ENCODE assay signal across 14 mouse cellular contexts in genomic region chr13:34312346-34313002, GRCm38 (mm10). TPM values are rescaled to one million over a fixed set of nuclear protein-coding genes. Genes with fewer than 3 reads are reported as not detected.
DNase-seq lines count a peak whose midpoint lies in the region; ATAC-seq and TF ChIP-seq lines count a peak whose summit lies in the region.
"Had no signal": no experiment of that assay in that cellular context is flagged by ENCODE, and none has a peak within 500 bp of the region (broad histone marks: within the 10 kb centered on the region; RNA-seq: fewer than 3 reads in every experiment).

No protein-coding gene starts in this region.

- TF ChIP-seq CTCF in stomach, postnatal 0 days (IDR thresholded peaks at IDR 0.05; ENCODE audit: low read depth): no peak

- H3K36me3 ChIP-seq in stomach, embryonic 15.5 days: no peaks in the 10 kb centered on the region
- no peaks in the 10 kb centered on the region for H3K36me3 ChIP-seq in stomach, postnatal 0 days (ENCODE audit: control insufficient read depth, insufficient read depth, low read length)
- peaks cover 89% of the 10 kb centered on the region for H3K36me3 ChIP-seq in erythroblast, embryonic 14.5 days (ENCODE audit: control insufficient read depth)
- H3K36me3 ChIP-seq in liver, embryonic 11.5 days (ENCODE audit: control insufficient read depth, insufficient read depth, low read length): no peaks in the 10 kb centered on the region
- H3K36me3 ChIP-seq: midbrain, embryonic 13.5 days had no signal

- H3K4me2 ChIP-seq in stomach, embryonic 15.5 days: no peak overlapping the region
- no peak overlapping the region for H3K4me2 ChIP-seq in stomach, postnatal 0 days (replicated peaks; ENCODE audit: low read depth)
- H3K4me2 ChIP-seq in liver, embryonic 11.5 days: peak overlapping the region; percentile 36
- H3K4me2 ChIP-seq: midbrain, embryonic 13.5 days had no signal

- H3K27me3 ChIP-seq in stomach, embryonic 15.5 days (replicated peaks): no peaks in the 10 kb centered on the region
- H3K27me3 ChIP-seq in stomach, postnatal 0 days (ENCODE audit: control insufficient read depth, insufficient read depth, low read length): no peaks in the 10 kb centered on the region
- no peaks in the 10 kb centered on the region for H3K27me3 ChIP-seq in erythroblast, embryonic 14.5 days (ENCODE audit: control insufficient read depth)
- no peaks in the 10 kb centered on the region for H3K27me3 ChIP-seq in liver, embryonic 11.5 days (replicated peaks; ENCODE audit: control insufficient read depth, insufficient read depth, low read length)
- H3K27me3 ChIP-seq: CH12.LX; midbrain, embryonic 13.5 days had no signal

- no peak overlapping the region for H3K9ac ChIP-seq in stomach, embryonic 15.5 days
- no peak overlapping the region for H3K9ac ChIP-seq in stomach, postnatal 0 days (ENCODE audit: low read length)
- no peak overlapping the region for H3K9ac ChIP-seq in liver, embryonic 11.5 days (ENCODE audit: low read depth, low read length)
- H3K9ac ChIP-seq: midbrain, embryonic 13.5 days had no signal

- ATAC-seq in stomach, embryonic 15.5 days (ENCODE audit: insufficient read depth, low FRiP score, low read depth): peak; percentile 88; the same call in 1 of the 2 replicates
- ATAC-seq in stomach, postnatal 0 days (ENCODE audit: low FRiP score, low TSS enrichment): no peak
- peak; percentile 96 for ATAC-seq in liver, embryonic 11.5 days (replicated peaks; ENCODE audit: low FRiP score)
- ATAC-seq: midbrain, embryonic 13.5 days had no signal

- no peak for TF ChIP-seq EP300 in stomach, postnatal 0 days (optimal IDR thresholded peaks at IDR 0.05)

- H3K9me3 ChIP-seq in stomach, embryonic 15.5 days: no peaks in the 10 kb centered on the region
- no peaks in the 10 kb centered on the region for H3K9me3 ChIP-seq in stomach, postnatal 0 days (ENCODE audit: control insufficient read depth, low read length)
- H3K9me3 ChIP-seq in erythroblast, embryonic 14.5 days (ENCODE audit: control insufficient read depth, low read length): no peaks in the 10 kb centered on the region
- H3K9me3 ChIP-seq in liver, embryonic 11.5 days (ENCODE audit: control insufficient read depth, low read length): no peaks in the 10 kb centered on the region
- H3K9me3 ChIP-seq: hindbrain, embryonic 10.5 days; midbrain, embryonic 13.5 days had no signal

- no peak overlapping the region for H3K27ac ChIP-seq in stomach, embryonic 15.5 days
- H3K27ac ChIP-seq in stomach, postnatal 0 days (replicated peaks): no peak overlapping the region
- H3K27ac ChIP-seq in liver, embryonic 11.5 days (ENCODE audit: low read depth, low read length): peak overlapping the region; percentile 92
- H3K27ac ChIP-seq: hindbrain, embryonic 10.5 days; midbrain, embryonic 13.5 days had no signal

- no peak for DNase-seq in stomach, postnatal 0 days (ENCODE audit: low spot score)
- DNase-seq in liver, embryonic 11.5 days (ENCODE audit: low spot score): no peak
- DNase-seq in adipocyte (ENCODE audit: low spot score): no peak
- no peak for DNase-seq in kidney, postnatal 14 days
- no peak for DNase-seq in kidney, adult 11 months
- DNase-seq: adrenal gland, postnatal 10 days; cerebellum, adult 11 months; kidney, postnatal 36 days; thymus, postnatal 36 days had no signal

- H3K4me3 ChIP-seq in stomach, embryonic 15.5 days (replicated peaks): no peak overlapping the region
- H3K4me3 ChIP-seq in stomach, postnatal 0 days (ENCODE audit: low read depth, low read length): no peak overlapping the region
- peak overlapping the region; percentile 32 for H3K4me3 ChIP-seq in erythroblast, embryonic 14.5 days (replicated peaks)
- no peak overlapping the region for H3K4me3 ChIP-seq in liver, embryonic 11.5 days (ENCODE audit: low read depth, low read length)
- H3K4me3 ChIP-seq: hindbrain, embryonic 10.5 days; midbrain, embryonic 13.5 days had no signal

- H3K4me1 ChIP-seq in stomach, embryonic 15.5 days: no peaks in the 10 kb centered on the region
- no peaks in the 10 kb centered on the region for H3K4me1 ChIP-seq in stomach, postnatal 0 days (replicated peaks; ENCODE audit: control insufficient read depth, insufficient read depth)
- peaks cover 96% of the 10 kb centered on the region for H3K4me1 ChIP-seq in erythroblast, embryonic 14.5 days (ENCODE audit: control insufficient read depth)
- peaks cover 59% of the 10 kb centered on the region for H3K4me1 ChIP-seq in liver, embryonic 11.5 days (replicated peaks; ENCODE audit: control insufficient read depth, insufficient read depth, low read length)

- 79% methylated on average over 2 of the region's 2 CpGs for WGBS in stomach, embryonic 15.5 days
- 85% methylated on average over 2 of the region's 2 CpGs for WGBS in stomach, postnatal 0 days
- 50% methylated on average over 2 of the region's 2 CpGs for WGBS in liver, embryonic 11.5 days

RNA-seq across cellular contexts. Expression of gene Slc22a23, which starts 32.5 kb away (rescaled TPM):
- 3.7 and 3.9 TPM in 2 replicates for polyA plus RNA-seq in stomach, embryonic 15.5 days (2015; fragmentation: Nextera tagmentation; extraction: Ambion mirVana)
- polyA plus RNA-seq in stomach, postnatal 0 days (2015; fragmentation: Nextera tagmentation; extraction: Ambion mirVana): 6.9 and 7.5 TPM in 2 replicates
- polyA plus RNA-seq in erythroblast, embryonic 14.5 days (2012): 9.2 and 14.3 TPM in 2 replicates
- polyA plus RNA-seq in liver, embryonic 11.5 days (2014; fragmentation: Nextera tagmentation; extraction: Ambion mirVana): 11.0 and 11.6 TPM in 2 replicates
